Mouse (Mus musculus) liver, adult 2 months (tissue): ENCODE results near the gene Ak8.

Source experiments
- CTCF ChIP-seq: fragments of 200-500 bp; IDR thresholded peaks from 2 replicates; pipeline ENCODE4 v1.5.1; 2011; ENCODE audit warnings: low read depth, low read length, control low read depth
- POLR2A ChIP-seq: fragments of 200-500 bp; IDR thresholded peaks from 2 replicates; pipeline ENCODE4 v1.6.1; 2011; ENCODE audit warnings: low read length, control low read depth; ENCODE audit not compliant: insufficient read depth; ENCODE audit errors: extremely low read depth

- TF ChIP-seq POLR2A (no peak), CTCF (no peak)
Measured at GRCm38 (mm10) chr2:28859303-28859702, 159.3 kb downstream of the Ak8 start.
